In genomic region chr5:116571936-116572335, GRCm38 (mm10) we compare ENCODE assay signal across 15 mouse cellular contexts. TPM values are rescaled to one million over a fixed set of nuclear protein-coding genes. Genes with fewer than 3 reads are reported as not detected.
DNase-seq lines count a peak whose midpoint lies in the region; ATAC-seq and TF ChIP-seq lines count a peak whose summit lies in the region.
"Had no signal": no experiment of that assay in that cellular context is flagged by ENCODE, and none has a peak within 500 bp of the region (broad histone marks: within the 10 kb centered on the region; RNA-seq: fewer than 3 reads in every experiment).

No protein-coding gene starts in this region.

- TF ChIP-seq CTCF in heart, adult 2 months (IDR thresholded peaks at IDR 0.05): no peak

- H3K4me3 ChIP-seq in forebrain, embryonic 12.5 days (replicated peaks): no peak overlapping the region
- H3K4me3 ChIP-seq in midbrain, embryonic 12.5 days: no peak overlapping the region
- no peak overlapping the region for H3K4me3 ChIP-seq in heart, adult 2 months
- H3K4me3 ChIP-seq: embryonic facial prominence, embryonic 12.5 days had no signal

- H3K27ac ChIP-seq in forebrain, embryonic 12.5 days: peak overlapping the region; percentile 80
- H3K27ac ChIP-seq in midbrain, embryonic 12.5 days (replicated peaks): peak overlapping the region; percentile 77
- no peak overlapping the region for H3K27ac ChIP-seq in heart, adult 2 months

- H3K4me2 ChIP-seq in forebrain, embryonic 12.5 days: peak overlapping the region; percentile 15; the same call in 1 of the 2 replicates
- peak overlapping the region; percentile 25 for H3K4me2 ChIP-seq in midbrain, embryonic 12.5 days (replicated peaks)
- H3K4me2 ChIP-seq: embryonic facial prominence, embryonic 12.5 days; liver, embryonic 11.5 days had no signal

- peaks cover 2% of the 10 kb centered on the region; the same call in 1 of the 2 replicates for H3K36me3 ChIP-seq in forebrain, embryonic 12.5 days (replicated peaks)
- H3K36me3 ChIP-seq in midbrain, embryonic 12.5 days: peaks cover 4% of the 10 kb centered on the region; the same call in 1 of the 2 replicates
- no peaks in the 10 kb centered on the region for H3K36me3 ChIP-seq in heart, adult 2 months (ENCODE audit: control insufficient read depth, insufficient read depth, low read length)
- H3K36me3 ChIP-seq: embryonic facial prominence, embryonic 12.5 days had no signal

- intact Hi-C loops in heart, adult 2 months (cut with DNase I): no loop called here

- 0 out of 2 replicates have a peak, but pooled peaks have one; percentile 32 for ATAC-seq in cerebellum, adult (ENCODE audit: insufficient number of reproducible peaks, low FRiP score, low TSS enrichment)
- ATAC-seq in forebrain, embryonic 12.5 days (ENCODE audit: low FRiP score): no peak
- no peak for ATAC-seq in midbrain, embryonic 12.5 days (ENCODE audit: low FRiP score, low read depth)
- ATAC-seq: intestine, postnatal 0 days; Patski had no signal

- no peak for TF ChIP-seq POLR2A in heart, adult 2 months (IDR thresholded peaks at IDR 0.05; ENCODE audit: insufficient read depth, low read depth, low read length)

- H3K79me2 ChIP-seq in heart, adult 2 months (replicated peaks; ENCODE audit: control insufficient read depth, insufficient read depth, low read length): no peaks in the 10 kb centered on the region

- H3K4me1 ChIP-seq in forebrain, embryonic 12.5 days: peaks cover 68% of the 10 kb centered on the region
- H3K4me1 ChIP-seq in midbrain, embryonic 12.5 days: peaks cover 64% of the 10 kb centered on the region
- no peaks in the 10 kb centered on the region for H3K4me1 ChIP-seq in heart, adult 2 months (ENCODE audit: control insufficient read depth, insufficient read depth, low read length)

- DNase-seq in cerebellum, postnatal 4 days (ENCODE audit: low spot score in 2 of 2): no peak
- peak; percentile 81 for DNase-seq in cerebellum, adult 11-12 months
- DNase-seq in ovary, postnatal 14 days (ENCODE audit: low spot score): no peak
- no peak for DNase-seq in spleen, postnatal 36 days (ENCODE audit: low spot score in 2 of 2)
- DNase-seq in heart, adult 2 months: no peak
- DNase-seq: heart, postnatal 10 days; kidney, postnatal 25 days; lung, postnatal 14 days had no signal

- 52% methylated on average over 4 of the region's 5 CpGs for WGBS in forebrain, embryonic 12.5 days
- WGBS in midbrain, embryonic 12.5 days: 17% methylated on average over 2 of the region's 5 CpGs
- 39% methylated on average over 5 of the region's 5 CpGs for WGBS in heart, adult 2 months

- no peaks in the 10 kb centered on the region for H3K27me3 ChIP-seq in forebrain, embryonic 12.5 days
- H3K27me3 ChIP-seq in midbrain, embryonic 12.5 days: no peaks in the 10 kb centered on the region
- H3K27me3 ChIP-seq in heart, adult 2 months (ENCODE audit: control insufficient read depth, insufficient read depth, low read length): peaks cover 3% of the 10 kb centered on the region; the same call in 1 of the 2 replicates

- H3K9ac ChIP-seq in forebrain, embryonic 12.5 days: no peak overlapping the region; the same call in 1 of the 2 replicates
- 0 out of 2 replicates have a peak overlapping the region, but pooled peaks have one; percentile 20 for H3K9ac ChIP-seq in midbrain, embryonic 12.5 days (replicated peaks)
- H3K9ac ChIP-seq in heart, adult 2 months (ENCODE audit: low read depth, low read length): no peak overlapping the region
- H3K9ac ChIP-seq: embryonic facial prominence, embryonic 12.5 days had no signal

- TF ChIP-seq EP300 in heart, adult 2 months (IDR thresholded peaks at IDR 0.05; ENCODE audit: insufficient read depth, low read depth, low read length): no peak

- H3K9me3 ChIP-seq in forebrain, embryonic 12.5 days: no peaks in the 10 kb centered on the region
- no peaks in the 10 kb centered on the region for H3K9me3 ChIP-seq in midbrain, embryonic 12.5 days
- H3K9me3 ChIP-seq: embryonic facial prominence, embryonic 12.5 days had no signal

RNA-seq across cellular contexts. Expression of gene Srrm4, which starts 19.7 kb away (rescaled TPM):
- 21.6 and 22.4 TPM in 2 replicates for polyA plus RNA-seq in forebrain, embryonic 12.5 days (2016; fragmentation: Nextera tagmentation; extraction: Ambion mirVana)
- polyA plus RNA-seq in midbrain, embryonic 12.5 days (2016; fragmentation: Nextera tagmentation; extraction: Ambion mirVana): 21.8 and 24.0 TPM in 2 replicates
- 10 to 100 TPM in 1 of 2 experiments, 1 to 10 TPM in 1; 9.3 to 12.2 TPM for total RNA-seq in heart, adult 2 months (2021)
- polyA plus RNA-seq in heart, adult 2 months (2012; rRNA removed): 7.1 and 7.7 TPM in 2 replicates
